Mouse (Mus musculus) neutrophil, adult 83 days (primary cell): ENCODE measurements around the gene Rab3b. TPM values are rescaled to one million over a fixed set of nuclear protein-coding genes. Genes with fewer than 3 reads are reported as not detected.

Experiments
- total RNA-seq, 2 experiments: library from RNA; stranded (reverse); gene quantifications; one replicate each; pipeline ENCODE4 v1.2.4; 2023

The Rab3b gene
- total RNA-seq: not detected

DNA sequence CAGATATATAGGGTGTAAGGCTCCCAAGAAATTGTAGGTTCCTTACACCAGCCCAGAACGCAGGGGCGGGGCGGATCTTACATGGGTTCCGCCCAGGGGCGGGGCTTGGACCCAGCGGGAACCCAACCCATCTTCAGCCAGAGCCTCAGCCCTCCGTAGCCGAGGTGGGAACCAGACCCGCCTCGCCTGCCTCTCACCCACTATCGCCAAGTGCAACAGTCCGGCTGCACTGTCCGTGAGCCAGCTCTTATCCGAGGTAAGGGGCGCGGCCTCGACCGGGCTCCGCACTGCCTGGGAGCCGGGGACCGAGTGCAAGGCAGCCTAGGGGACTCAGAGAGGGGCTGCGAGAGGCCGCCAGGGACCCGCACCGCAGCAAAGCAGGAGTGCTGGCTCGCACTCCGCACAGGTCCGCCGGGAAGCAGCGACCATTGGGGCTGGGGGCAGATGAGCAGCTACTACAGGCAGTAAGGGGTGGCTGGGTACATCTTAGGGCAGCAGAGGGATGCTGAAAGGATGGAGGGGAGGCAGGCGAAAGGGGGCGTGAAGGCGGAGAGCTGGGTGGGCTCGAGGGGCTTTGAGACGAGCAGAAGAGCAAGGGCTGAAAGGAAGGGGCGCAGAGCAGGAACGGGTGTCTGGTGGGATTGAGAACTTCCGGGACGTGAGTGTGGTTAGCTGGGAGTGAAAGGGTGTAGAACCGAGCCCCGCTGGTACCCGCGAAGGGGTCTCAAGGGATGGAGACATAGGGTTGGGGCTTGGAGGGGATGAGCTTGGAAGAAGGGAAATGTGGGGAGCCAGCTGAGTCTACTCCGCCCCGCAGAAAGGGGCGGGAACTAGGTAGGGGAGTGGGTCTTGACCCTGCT, at the start of gene Rab3b:
Gene Rab3b, plus strand, starts transcription at position 101 of the 860 bp plus-strand sequence.

DNA sequence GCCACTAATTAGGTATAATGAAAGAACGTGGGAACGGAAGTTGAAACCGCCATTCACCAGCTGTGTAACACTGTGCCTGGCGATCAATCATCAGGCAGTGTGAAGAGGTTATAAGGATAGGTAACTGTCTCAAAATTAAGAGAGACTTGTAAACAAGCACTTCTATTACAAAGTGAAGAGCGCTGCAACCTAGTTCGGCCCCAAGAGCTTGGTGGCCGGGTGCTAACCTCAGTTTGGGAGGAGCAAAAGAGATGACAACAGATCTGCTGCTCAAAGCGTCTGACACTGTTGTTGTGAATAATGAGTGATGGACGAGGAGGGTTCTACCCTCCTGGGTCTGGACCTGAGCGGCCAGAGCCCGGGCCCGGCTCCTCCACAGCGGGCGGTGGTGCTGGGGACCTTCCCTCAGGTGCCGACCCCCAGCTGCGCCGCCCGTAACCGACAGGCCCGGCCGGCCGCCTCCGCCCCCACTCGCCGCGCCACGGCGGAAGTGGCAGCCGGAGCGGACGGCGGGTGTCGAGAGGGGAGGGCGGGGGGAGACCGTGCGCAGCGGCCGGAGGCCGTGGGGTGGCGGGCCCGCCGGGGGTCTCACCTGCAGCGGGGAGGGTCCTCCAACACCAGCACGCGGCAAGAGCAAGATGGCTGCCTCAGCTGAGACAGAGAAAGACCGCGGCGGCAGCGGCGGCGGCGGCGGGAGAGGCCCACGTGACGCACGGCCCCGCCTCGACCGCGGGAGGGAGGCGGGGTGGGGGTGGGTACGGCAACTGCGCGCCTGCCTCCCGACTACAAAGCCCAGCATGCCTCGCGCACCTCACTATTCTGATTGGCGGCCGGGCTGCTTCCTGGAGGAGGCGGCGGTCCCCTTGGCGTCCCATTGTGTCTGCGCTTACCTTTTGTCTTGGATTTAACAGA, 45.7 kb upstream of the Rab3b start, which contains the start of gene Btf3l4:
Gene Btf3l4, minus strand, starts transcription at position 699 of the 912 bp plus-strand sequence.

DNA sequence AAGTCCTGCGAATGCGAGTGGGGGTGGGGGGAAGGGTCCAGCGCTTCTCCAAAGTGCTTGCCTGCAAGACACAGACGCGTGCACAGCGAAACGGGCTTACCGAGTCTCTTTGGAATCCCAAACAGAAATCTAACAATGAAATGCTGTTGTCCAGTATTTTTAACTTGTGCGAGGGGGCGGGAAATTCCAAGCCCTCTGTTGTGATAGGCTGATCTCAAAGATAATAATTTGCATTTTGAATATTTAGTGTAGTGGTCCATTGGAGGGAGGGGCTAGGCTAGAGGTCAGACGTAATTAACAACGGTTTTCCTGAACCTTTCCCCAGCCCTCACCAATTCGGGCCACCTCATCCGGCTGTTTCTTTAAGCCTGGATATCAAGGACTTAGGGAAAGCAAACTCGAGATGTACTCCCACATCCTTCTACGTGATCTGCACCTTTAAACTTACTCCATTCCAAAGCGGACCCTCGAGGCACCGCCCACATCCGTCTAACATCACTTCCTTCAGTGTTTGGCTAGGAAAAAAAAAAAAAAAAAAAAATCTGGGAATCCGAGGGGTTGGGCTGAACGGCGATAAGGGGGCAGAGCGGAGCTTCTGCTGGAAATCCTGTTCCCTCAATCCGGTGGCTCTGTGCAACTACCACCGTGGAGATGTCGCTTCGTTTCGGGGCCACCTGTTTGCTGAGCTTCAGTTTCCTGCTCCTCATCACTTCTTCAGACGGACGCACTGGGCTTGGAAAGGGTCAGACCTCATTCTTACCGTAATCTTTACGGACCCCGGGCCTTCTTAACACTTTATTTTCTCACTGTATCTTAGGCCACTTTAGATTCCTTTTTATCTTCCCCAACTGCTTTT, 44.5 kb upstream of the Rab3b start, which contains the start of gene Txndc12:
Gene Txndc12, plus strand, starts transcription at position 487 of the 856 bp plus-strand sequence.

DNA sequence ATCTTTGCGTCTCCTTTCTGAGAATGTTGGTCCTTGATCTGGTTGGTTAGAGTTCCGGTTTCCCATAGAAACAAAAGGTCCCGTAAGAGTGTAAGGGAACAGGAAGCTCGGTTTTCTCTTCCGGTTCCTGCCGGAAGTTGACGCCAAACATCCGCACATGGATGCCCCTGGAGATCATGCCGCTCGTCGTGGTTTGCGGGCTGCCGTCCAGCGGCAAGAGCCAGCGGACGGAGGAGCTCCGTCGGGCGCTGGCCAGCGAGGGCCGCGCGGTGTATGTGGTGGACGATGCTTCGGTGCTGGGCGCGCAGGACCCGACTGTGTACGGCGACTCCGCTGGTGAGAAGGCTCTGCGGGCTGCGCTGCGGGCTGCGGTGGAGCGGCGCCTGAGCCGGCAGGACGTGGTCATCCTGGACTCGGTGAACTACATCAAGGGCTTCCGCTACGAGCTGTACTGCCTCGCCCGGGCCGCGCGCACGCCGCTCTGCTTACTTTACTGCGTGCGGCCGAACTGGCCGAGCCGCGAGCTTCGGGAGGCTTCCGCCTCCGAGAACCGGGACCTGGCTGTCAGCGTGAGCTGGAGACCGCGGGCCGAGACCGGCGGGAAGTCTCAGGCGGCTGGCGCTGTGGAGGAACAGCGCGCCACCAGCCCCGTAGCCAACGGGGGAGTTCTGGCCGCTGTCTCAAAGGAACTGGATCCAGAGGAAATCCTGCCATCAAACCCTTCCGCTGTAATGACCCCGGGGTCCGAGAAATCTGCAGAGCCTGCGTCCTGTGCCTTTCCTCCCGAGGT, 31.0 kb upstream of the Rab3b start, which contains the start of gene Kti12:
Gene Kti12, plus strand, starts transcription at position 71 of the 790 bp plus-strand sequence.

DNA sequence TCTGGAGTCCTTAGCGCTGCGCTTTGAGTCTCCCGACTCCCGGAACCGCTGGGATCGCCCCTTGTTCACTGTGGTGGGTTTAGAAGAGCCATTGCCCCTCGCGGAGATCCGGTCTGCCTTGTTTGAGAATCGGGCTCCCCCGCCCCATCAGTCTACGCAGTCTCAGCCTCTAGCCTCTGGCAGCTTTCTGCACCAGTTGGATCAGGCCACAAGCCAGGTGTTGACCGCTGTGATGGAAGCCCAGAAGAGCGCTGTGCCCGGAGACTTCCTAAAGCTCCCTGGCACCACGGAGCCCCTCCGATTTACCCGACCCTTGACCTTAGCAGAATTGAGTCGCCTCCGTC, 30.4 kb upstream of the Rab3b start, which contains the start of gene A730015C16Rik:
Gene A730015C16Rik, minus strand, starts transcription at position 115 of the 344 bp plus-strand sequence.

Other genes with a start within 250 kb of the Rab3b start
- gene 3110021N24Rik, start 159.4 kb upstream of the Rab3b start, total RNA-seq: not detected
- 10 to 100 TPM in 1 of 2 experiments, 1 to 10 TPM in 1; 8.1 to 10.5 TPM for gene Zfyve9, start 98.3 kb upstream of the Rab3b start, total RNA-seq
- gene Btf3l4, start 45.4 kb upstream of the Rab3b start, total RNA-seq: 10 to 100 TPM; 32.0 to 32.2 TPM
- gene Txndc12, start 44.5 kb upstream of the Rab3b start, total RNA-seq: 10 to 100 TPM; 28.2 to 33.3 TPM
- 10 to 100 TPM; 11.5 to 11.9 TPM for gene Kti12, start 31.3 kb upstream of the Rab3b start, total RNA-seq
- gene A730015C16Rik, start 30.4 kb upstream of the Rab3b start, total RNA-seq: not detected
- 100 to 1,000 TPM; 168 to 170 TPM for gene Nrd1, start 121.6 kb downstream of the Rab3b start, total RNA-seq